Mouse (Mus musculus) adrenal gland, postnatal 36 days (tissue): Measurements from ENCODE around the gene Grrp1. TPM values are rescaled to one million over a fixed set of nuclear protein-coding genes. Genes with fewer than 3 reads are reported as not detected.
A peak's percentile ranks its signal among the peaks of the same experiment; 100 is the strongest.

ENCODE experiments used
- DNase-seq, 2 experiments: peaks; one replicate each; pipeline ENCODE4 v3.0.0; 2021; ENCODE audit warnings: mixed read lengths in 1 of 2
- total RNA-seq, 2 experiments: library from RNA; stranded (reverse); gene quantifications; 2 replicates each; pipeline ENCODE4 v1.2.3; 2021

The Grrp1 gene
- total RNA-seq, 2 experiments from 2014 or later, result 6.0 to 11.6 TPM

DNA sequence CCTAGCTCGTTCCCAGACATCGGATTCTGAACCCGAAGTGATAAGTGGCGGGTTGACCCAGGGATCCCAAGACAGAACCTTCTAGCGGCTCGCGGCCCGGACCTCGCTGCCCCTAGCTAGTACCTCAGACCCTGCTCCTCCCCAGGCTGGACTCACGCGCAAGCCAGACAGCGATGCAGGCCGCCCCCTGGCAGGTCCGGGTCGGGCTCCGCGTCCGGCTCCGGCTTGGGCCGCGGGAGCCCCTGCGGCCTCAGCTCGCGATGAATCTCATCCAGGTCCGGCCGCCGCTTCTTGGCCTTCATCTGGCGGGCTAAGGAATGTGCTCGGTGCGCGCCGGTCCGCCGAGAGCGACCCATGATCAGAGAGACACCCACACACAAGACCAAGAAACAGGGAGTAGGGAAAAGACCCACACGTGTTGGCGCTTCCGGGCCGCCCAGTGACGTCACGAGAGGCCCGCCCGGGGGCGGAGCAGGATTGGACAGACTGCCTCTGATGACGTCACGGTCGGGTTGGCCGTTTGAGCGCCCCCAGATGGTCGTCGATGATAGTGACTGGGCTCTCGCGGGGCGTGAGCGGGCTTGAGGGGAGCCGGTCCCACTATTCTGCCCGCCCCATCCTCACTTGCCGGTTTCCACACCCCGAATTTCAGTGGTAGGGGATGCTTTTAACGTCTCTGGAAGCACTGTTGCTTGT, 8.6 kb downstream of the Grrp1 start, which contains the start of gene Zfp593:
Gene Zfp593, minus strand, starts transcription at position 445 of the 696 bp plus-strand sequence.
- peak; percentile 97 to 98 for DNase-seq

DNA sequence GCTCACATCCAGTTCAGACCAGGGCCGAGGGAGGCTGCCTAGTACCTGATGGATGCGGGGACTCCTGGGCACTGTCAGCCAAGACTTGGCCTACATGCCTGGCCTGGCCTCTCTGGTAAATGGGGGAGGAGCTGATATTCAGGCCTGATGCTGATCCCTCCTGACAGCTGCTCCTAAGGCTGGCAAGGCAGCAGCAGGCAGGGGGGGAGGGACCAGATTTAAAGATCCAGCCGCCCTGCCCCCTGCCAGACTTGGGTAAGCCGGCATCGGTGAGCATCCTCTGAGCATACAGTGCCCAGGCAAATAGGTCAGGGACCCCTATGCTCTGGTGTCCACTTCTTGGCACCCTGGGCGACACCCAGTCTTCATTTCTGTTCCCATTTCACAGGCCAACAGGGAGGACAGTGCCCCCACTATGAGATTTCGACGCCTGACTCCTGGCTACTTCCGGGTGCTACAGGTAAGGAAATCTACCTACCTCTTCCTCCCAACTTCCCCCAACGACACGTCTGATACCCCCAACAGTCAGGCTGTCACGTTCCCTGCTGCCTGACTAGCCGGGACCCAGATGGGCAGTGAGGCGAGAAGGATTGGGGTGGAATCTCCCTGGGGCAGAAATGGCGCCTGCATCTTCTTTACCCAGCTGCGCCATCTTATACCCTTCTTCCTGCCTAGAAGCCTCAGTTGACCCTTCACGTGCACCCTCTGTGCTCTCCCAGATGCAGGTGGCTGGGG, 10.2 kb downstream of the Grrp1 start, which contains the start of gene E130218I03Rik:
Gene E130218I03Rik, plus strand, starts transcription at position 147 of the 735 bp plus-strand sequence.
- DNase-seq, result no peak

DNA sequence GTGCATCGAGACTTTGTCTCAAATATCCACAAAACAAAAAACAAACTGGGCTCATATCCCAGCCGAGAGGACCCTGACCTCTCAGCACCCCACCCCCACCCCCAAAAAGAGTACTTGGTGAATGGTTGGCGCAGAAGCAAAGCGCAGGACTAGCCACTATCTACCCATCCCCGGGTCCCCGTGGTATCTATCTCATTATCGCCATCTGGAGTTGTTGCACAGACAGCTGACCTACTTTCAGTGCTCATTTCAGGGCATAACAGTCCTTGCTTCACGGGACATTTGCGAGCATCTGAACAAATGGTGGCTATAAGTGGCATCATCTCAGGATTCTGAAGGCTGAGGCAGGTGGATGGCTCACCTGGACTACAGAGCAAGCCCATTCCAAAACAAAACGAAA, 15.2 kb downstream of the Grrp1 start:
- DNase-seq, result no peak

DNA sequence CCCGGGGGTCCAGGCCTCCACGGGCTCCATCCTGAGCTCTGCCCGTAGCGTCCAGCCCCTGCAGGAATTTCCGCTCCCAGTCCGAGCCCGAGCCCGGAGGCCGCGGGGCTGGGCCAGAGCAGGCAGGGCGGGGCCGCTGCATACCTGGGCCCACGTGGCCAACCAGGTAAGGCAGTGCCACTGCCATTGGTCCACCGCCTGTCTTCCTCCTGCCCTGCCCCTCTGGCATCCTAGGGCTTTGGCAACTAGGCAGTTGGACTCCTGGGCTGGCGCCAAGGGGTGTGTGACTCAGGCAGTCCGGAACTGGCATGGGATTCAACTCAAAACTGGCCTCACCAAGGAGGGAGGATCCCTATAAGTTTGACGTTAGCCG, 15.6 kb downstream of the Grrp1 start, which contains the start of gene Cnksr1:
Gene Cnksr1, minus strand, starts transcription at position 121 of the 373 bp plus-strand sequence.
- peak; percentile 94 to 95 for DNase-seq

DNA sequence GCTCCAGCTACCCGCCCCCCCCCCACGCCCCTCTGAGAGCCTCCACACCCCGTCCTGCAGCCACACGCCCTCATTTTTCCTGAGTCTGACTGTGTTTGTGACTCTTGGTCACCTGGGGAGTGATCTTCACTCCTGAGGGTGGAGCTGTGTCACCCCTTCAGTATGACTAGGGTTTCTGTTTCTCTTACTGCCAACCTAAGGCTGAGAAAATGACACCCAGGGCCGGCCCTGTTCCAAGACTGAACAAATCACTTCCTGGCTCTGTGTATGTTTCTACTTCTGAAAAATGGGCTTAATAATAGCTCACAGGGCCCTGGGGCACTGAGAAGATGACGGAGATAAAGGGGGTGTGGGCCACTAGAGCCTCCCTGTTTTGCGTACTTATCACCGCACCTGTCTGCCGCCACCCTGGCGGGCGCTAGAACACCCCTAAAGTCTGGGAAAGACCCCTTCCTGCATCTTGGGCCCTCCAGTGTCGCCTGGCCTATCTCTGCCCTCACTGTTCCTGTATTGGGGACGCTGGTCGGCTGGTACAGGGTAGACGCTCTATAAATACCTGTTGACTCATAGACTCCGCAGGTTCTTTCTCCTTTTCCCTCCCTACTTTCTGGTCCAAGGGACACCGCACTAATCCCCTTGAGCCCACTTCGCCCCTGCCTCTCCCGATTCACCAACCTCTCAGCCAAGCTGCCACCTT, 16.2 kb downstream of the Grrp1 start:
- DNase-seq, result no peak

DNA sequence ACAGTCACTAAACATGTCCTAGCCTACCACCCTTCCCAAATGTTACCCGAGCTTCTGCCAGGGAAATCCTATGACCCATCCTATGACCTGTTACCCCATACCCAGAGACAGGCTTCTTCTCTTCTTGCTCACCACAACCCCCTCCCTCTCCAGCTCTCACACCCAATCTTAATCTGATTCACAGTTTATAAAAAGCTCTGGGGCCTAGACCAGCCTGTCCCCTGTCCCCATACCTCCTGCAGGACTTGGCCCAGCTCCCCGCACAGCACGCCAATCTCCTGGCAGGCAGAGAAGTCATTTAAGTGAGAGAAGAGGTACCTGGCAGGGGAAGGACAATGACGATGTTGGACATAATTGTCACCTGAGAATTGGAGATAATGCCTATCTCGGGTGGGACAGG, 19.0 kb downstream of the Grrp1 start:
- no peak for DNase-seq

DNA sequence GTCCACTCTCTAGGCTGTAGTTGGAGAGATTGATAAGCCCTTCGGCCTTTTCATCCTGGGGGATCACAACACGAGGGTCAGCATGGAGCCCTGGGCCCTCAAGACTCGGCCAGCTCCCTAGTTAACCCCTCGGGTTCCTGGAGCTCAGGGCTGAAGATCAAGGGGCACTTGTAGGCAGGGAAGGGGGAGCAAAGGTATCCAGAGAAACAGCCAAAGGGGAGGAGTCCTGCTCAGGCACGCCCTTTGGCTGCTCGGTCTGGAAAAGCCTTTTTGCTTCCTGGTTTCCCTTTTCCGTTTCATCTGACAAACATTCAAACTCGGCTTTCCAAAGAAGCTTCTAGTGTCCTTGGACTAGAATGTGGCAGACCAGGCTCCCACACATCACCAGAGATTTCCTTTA, 23.5 kb downstream of the Grrp1 start:
- DNase-seq, result no peak

DNA sequence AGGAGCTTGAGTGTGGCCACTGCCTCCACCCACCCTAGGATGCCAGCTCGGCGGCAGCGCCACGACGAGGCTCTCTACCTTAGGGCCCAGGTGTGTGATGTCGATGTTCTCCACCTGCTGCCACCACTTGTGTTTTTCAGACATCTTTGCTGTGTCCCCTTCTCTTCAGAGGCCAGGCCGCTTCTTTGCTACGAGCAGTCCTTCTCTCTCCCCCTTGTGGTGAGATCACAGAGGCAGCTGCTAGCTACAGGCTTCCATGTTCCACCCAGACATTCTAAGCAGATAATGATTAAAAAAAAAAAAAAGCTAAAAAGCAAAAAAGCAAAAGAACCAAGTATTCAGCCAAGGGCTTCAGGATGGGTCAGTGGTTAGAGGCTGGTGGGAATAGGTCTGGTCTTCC, 26.7 kb downstream of the Grrp1 start, which contains the start of gene Catsper4:
Gene Catsper4, minus strand, starts transcription at position 190 of the 400 bp plus-strand sequence.
- DNase-seq, result no peak

DNA sequence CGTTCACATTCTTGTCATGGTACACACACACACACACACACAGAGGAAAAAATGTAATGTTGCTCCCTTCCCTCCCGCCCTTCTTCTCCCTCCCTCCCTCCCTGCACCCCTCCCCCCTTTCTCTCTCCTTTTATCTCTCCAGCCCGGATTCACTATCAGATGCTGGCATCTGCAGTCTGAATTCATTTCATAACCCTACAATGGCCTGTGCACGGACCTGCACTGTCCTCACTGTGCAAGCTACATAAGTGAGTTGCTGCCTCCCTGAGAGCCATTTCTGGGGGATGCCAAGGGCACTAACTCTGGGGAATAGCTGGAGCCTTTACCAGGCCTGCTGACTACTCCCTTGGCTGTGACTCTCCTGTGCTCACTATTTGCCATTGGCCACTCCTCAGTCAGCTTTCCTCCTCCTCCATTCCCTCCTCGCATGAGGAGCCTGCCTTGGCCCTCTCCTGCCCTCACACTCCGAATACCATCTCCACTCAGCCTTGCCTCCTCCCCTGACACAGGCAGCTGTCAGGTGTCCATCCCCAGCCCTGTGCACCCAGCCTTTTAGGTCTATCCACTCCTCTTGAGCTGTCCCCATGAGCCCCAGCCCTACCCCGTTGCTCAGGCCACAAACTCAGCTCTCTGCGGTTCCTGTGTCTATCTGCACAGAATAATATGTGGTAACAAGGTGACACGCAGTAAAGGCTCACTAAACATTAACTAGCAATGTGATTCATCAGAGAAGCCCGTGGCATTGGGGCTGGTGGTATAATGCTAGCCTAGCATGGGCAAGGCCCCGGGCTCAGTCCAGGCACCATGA, 30.9 kb downstream of the Grrp1 start:
- no peak for DNase-seq

DNA sequence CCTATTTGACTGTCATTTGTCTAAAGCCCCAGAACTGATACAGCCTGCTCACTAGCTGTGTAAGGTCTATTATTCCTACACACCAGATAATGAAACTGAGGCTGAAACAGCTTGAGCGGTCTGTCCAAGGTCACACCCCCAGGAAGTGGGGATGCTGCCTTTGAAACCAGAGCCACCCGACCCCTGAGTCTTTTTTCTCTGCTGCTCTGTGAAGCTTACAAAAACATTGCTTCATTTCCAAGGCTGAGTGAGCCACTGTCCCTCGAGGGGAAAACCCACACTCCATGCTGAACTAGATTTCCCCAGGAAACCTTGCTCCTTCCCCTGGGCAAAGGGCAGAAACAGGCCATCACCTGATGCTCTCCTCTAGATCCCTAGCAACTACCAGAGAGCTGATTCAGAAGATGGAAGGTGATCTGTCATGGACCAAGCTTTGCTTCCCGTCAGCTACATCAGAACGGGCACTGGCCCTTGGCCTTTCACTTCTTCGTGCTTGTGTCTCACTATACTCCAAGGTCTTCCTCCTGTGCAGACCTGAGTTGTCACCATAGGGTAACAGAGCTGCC, 47.3 kb downstream of the Grrp1 start:
- peak; percentile 12 for DNase-seq

DNA sequence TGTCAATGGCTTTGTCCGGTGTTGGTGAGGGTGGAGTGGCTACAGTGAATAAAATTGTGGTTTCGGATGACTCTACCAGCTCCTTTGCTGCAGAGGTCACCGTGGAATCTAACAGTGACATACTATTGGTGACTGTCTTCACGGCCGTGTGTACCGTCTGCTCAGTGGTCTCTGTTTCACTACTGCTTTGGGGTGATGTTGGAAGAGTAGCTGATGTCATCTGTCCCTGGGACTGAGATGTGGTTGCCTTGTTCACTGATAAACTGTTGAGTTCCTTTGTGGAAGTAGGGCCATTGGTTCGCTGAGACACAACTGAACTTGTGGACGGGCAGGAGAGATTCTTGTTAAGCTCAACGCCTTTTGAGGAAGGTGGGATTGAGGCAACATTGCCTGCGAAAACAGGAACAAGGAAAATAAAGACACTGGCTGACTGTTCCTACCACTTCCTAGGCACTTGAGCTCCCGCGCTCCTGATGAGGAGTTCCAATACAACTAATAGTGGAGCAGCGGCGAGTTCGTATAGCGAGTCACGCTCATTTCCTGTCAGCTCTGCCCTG, 50.5 kb downstream of the Grrp1 start:
- no peak for DNase-seq

DNA sequence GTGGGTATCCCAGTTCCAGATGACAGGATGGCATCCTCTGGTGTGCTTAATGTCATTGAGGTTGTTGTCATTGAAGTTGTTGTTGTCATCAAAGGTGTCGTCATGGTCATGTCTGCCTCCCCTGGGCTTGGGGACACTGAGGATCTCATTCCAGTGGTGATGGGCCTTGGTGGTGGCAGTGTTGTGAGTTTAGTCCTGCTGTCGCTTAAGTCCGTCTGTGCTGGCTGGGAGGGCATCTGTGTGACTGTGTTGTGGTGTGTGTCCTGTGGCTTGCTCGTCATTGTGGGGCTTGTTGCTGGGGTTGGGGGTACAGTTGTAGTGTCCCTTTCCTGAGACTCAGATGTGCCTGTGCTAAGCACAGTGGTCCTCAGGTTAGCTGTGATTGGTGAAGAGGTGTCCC, 51.0 kb downstream of the Grrp1 start, which contains the start of gene Gm7534:
Gene Gm7534, minus strand, starts transcription at position 101 of the 400 bp plus-strand sequence.
- no peak for DNase-seq

Other genes with a start within 250 kb of the Grrp1 start
- gene Lin28a, start 235.3 kb downstream of the Grrp1 start, total RNA-seq, result not detected
- not detected for gene Zfp683, start 200.3 kb downstream of the Grrp1 start, total RNA-seq
- not detected for gene Crybg2, start 193.3 kb downstream of the Grrp1 start, total RNA-seq
- gene Cd52, start 159.0 kb downstream of the Grrp1 start, total RNA-seq, result 10 to 100 TPM; 10.9 to 12.0 TPM
- 1 to 10 TPM; 5.2 to 8.5 TPM for gene Ubxn11, start 151.5 kb downstream of the Grrp1 start, total RNA-seq
- gene Sh3bgrl3, start 125.3 kb downstream of the Grrp1 start, total RNA-seq, result 10 to 100 TPM; 66.8 to 86.5 TPM
- 10 to 100 TPM; 15.6 to 20.4 TPM for gene Cep85, start 67.0 kb downstream of the Grrp1 start, total RNA-seq
- gene Gm7534, start 51.1 kb downstream of the Grrp1 start, total RNA-seq, result not detected
- gene Catsper4, start 26.7 kb downstream of the Grrp1 start, total RNA-seq, result not detected
- gene Cnksr1, start 15.7 kb downstream of the Grrp1 start, total RNA-seq, result under 1 TPM; 0.23 to 0.40 TPM
- not detected for gene E130218I03Rik, start 10.4 kb downstream of the Grrp1 start, total RNA-seq
- gene Zfp593, start 8.5 kb downstream of the Grrp1 start, total RNA-seq, result 10 to 100 TPM in 1 of 2 experiments, 1 to 10 TPM in 1; 9.6 to 12.9 TPM
- not detected for gene Gm30191, start 7.2 kb downstream of the Grrp1 start, total RNA-seq
- gene Pdik1l, start 33.8 kb upstream of the Grrp1 start, total RNA-seq, result 10 to 100 TPM; 18.2 to 19.0 TPM
- gene Trim63, start 61.0 kb upstream of the Grrp1 start, total RNA-seq, result not detected
- gene Slc30a2, start 89.1 kb upstream of the Grrp1 start, total RNA-seq, result 10 to 100 TPM; 21.6 to 41.1 TPM
- gene Extl1, start 129.7 kb upstream of the Grrp1 start, total RNA-seq, result 1 to 10 TPM; 1.7 to 2.3 TPM
- gene Pafah2, start 142.2 kb upstream of the Grrp1 start, total RNA-seq, result 10 to 100 TPM; 14.7 to 16.0 TPM
- 10 to 100 TPM; 46.2 to 53.5 TPM for gene Stmn1, start 214.2 kb upstream of the Grrp1 start, total RNA-seq
- 10 to 100 TPM; 38.7 to 56.9 TPM for gene Paqr7, start 242.6 kb upstream of the Grrp1 start, total RNA-seq